Mouse (Mus musculus) v-Abl transformed pro-B cells (cell line): ENCODE results near the gene Trabd2b.

ENCODE experiments used
- in situ Hi-C, 2 experiments: fragments of 400-800 bp; cut with MboI; formaldehyde crosslinking; loops; one replicate each; pipeline ENCODE4 v1.15.1; 2025; ENCODE audit not compliant: unreplicated experiment in 2 of 2

Gene Trabd2b

DNA sequence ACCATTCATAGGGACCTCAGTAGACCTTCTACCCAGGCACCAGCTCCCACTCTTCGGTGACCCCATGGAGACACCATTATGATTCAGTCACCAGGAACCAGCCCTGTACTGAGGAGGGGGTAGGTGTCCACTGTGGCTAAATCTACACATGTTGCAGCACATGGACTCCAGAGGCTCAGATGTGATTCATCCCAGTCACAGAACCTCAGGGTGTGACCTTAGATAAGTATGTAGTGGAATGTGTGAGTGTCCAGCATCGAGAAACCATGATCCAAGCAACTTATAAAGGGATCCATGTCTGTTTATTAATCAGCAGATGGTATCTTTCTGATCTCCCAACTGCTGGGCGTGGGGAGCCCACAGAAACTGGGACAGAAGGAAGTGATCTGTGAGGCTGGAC lies 18.2 kb upstream of the Trabd2b start:
- in situ Hi-C loops: no loop called here

DNA sequence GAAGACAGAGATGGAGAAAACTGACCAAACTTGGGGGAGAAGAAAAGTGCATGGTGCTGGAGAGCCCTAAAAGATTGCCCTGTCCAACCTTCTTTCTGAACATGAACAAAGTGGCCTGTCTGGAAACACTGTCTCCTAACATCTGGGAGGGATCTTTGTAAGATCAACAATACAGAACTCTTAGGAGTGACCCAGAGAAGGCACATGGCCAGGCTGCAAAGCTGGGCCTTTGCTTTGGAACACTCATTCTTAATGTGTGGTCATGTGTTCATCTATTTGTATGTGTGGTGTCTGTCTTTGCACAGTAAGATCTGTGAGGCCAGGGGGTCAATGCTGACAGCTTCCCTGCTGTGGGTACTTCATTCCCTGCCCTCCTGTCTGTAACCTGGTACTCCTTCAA lies 16.9 kb upstream of the Trabd2b start:
- in situ Hi-C loops: no loop called here

DNA sequence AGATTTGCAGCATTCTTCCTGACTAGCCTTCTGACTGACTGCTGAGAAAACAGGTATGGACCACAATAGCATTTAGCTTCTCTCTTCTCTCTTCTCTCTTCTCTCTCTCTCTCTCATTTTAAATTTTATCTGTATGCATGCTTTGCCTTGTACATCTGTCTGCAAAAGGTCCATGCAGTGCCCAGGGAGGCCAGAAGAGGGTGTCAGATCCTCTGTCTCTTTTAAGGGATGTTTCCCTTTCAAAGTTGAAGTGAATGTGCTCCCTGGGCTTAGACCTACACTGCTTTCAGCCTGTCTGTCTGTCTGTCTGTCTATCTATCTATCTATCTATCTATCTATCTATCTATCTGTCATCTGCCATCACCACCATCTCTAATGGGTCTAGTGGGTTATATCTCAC lies 8.9 kb upstream of the Trabd2b start:
- in situ Hi-C loops: loop anchor here in 1 of 2 experiments (5.0 kb wide), 3 partner anchors 45 to 240 kb away; no protein-coding TSS in a partner anchor

DNA sequence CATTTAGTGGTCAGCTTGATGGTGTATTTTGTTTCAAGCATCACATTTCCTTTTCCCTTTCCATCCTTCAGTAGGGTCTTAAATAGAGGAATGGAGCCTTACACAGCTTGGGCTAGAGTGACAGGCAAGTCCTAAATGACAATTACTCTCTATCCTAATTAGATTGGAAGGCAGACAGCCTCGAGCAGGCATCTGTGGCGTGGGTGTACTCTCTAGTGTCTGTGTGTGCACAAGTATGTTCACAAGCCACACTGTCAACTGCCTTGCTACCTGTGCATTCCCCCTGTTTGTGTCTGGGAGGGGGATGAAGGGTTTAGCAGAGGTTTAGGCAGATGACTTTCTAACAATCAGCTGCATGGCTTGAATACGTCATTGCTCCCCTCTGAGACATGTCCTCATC lies 6.7 kb upstream of the Trabd2b start:
- in situ Hi-C loops: loop anchor here (5.0 kb wide), 3 partner anchors 48 to 237 kb away; no protein-coding TSS in a partner anchor

DNA sequence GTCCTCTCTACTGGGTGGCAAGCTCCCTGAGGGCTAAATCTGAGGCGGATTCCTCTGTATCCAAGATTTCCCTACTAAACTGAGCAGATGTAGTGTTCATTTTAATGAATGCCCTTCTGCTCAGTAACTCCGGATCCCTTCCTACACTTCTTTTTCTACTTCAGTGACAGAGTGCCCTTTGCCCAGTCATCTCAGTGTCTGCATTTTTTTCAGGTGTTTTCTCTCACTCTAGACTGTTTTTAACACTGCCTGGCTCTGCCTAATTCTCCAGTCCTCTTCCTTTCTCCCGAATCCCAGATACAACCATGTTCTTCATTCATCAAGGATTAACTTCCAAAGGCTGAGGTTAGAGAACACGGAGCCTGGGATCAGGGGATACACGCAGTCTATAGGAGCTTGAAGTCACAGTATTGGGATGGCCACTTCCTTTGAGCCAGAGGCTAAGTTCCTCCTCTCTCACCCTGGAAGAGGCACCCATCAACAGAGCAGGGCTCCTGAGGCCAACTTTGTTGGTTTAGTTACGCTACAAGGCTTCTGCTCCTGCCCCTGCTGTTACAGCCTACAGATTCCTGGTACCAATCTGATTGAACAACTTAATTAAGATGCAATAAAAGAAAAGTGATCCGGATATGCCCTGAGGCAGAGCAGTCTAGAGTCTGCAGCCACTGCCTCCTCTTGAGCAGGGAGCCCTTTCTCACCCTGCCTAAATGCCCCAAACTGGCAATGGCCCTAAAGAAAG lies 4.4 kb upstream of the Trabd2b start:
- in situ Hi-C loops: loop anchor here in 1 of 2 experiments (5.0 kb wide), 1 partner anchor 235 kb away; no protein-coding TSS in a partner anchor

DNA sequence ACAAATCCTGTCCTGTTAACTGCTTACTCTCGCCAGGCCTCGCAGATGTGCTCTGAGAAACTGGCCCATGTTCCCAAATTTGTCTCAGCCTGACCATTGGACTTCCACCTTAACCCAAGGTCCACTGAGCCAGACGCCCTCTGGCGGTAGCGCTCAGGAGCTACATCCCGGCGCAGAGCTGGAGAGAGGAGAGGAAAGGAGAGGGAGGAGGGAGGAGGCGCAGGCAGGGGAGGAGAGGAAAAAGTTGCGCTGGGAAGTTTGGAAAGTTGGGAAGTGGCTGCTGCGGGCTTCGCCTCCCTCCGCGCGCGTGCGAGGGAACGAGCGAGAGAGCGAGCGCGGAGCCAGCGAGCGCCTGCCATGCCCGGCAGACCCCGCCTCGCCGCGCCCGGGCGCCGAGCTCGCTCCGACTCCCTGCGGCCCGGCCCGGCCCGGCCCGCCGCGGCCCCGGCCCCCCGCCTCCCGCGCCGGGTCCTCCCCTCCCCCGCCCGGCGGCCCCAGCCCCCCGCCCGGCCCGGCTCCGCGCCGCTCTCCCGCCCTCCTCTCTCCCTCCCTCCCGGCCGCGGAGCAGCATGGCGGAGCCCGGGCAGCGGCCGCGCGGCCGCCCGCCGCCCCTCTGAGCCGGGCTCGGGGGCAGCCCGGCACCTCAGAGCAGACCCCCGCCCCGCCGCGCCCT lies 706 bp upstream of the Trabd2b start:
- in situ Hi-C loops: no loop called here

DNA sequence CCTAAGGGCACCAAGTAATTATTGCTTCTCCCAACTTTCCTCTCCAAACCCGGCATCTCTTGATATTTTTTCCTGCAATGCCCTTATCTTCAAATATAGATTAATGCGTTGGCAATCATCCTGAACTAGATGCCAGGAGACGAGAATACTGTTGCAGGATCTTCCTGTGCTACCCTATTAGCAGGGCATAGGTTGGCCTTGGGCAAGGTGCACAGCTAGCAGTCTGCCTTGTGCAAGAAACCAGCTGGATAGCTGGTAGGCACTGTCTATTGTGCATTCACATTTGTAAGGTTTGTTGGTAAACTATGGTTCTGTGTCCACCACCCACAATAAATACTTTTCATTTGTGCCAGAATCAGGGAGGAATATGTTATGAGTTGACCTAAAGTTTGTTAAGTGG lies 992 bp downstream of the Trabd2b start:
- in situ Hi-C loops: no loop called here

DNA sequence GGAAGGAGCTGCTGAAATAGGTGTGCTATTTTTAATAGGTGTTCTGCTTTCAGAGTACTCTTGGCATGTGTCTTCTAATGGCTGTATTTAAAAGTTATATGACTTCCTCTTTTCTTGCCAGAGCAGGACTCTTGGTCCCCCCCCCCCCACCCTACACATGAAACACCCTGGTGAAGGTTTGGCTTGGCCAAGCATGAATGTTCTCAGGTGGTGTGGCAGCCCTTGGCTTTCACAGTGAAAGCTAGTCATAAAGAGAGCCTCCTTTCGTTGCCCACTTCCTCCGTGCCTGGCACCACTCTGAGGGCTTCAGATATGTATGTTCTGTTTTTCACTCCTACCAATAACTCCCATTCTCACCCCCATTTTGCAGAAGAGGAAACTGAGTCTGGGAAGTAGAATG lies 1.8 kb downstream of the Trabd2b start:
- in situ Hi-C loops: no loop called here

DNA sequence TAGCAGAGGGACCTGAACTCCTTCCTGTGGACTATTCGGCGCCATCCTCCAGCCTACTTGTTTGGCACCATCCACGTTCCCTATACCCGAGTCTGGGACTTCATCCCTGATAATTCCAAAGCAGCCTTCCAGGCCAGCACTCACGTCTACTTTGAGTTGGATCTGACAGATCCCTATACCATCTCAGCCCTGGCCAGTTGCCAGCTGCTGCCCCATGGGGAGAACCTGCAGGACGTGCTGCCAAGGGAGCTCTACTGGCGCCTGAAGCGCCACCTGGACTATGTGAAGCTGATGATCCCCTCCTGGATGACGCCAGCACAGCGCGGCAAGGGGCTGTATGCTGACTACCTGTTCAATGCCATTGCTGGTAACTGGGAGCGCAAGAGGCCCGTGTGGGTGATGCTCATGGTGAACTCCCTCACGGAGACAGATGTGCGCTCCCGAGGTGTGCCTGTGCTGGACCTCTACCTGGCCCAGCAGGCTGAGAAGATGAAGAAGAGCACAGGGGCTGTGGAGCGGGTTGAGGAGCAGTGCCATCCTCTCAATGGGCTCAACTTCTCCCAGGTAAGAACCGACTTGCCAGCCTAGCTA lies 2.5 kb downstream of the Trabd2b start:
- in situ Hi-C loops: no loop called here

DNA sequence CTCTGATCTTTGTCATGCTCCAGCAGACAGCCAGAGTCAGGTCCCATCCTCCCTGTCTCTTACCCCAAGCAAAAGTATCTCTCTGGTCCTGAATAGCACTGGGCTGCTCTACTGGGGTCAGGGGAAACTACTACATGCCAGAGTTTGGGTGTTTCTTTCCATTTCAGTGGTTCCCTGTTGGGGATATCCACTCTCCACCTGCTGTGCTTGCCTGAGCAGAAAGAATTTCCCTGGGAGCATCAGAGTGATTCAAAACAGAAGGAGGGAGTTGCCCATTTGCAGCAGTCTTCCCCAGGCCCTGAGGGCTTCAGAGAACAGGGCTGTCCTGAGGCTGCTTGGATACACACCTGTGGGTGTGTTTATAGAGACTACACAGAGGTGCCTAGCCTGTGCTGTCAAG lies 3.0 kb downstream of the Trabd2b start:
- in situ Hi-C loops: no loop called here

DNA sequence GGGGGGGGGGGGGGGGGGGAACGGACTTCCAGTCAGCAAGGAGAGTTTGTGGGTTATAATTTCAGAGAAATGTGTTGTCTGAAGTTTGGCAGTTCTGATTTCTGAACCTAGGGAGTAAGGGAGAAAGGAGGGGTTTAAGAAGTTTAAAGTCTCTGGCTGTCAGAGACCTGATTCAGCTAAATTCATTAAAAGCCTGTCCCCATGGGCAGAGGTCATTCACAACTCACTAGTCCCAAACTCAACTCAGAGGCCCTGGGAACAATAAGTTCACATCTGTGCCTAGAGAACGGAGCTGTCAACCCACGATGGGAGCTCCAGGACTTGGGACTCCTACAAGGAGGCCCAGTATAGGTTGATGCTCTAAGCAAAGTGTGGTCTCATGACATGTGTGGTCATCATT lies 3.5 kb downstream of the Trabd2b start:
- in situ Hi-C loops: no loop called here

DNA sequence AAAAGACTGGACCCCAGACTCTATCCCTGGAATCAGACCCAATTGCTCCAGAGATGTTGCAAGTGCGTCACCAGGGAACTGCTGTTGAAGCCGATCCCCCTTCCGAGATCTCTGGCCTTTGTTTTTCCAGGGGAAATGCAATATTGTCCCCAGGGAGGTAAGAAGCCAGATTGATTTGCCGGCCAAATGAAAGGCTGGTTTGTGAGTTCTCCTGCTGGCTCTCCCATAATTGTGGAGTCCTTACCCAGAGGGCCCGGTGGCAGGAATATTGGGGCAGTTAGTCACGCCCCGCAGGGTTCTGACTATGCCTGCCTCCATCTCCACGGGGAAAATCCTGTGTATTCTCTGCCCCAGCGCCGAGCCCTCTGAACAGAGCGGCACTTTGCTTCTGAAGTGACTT lies 3.9 kb downstream of the Trabd2b start:
- in situ Hi-C loops: no loop called here

DNA sequence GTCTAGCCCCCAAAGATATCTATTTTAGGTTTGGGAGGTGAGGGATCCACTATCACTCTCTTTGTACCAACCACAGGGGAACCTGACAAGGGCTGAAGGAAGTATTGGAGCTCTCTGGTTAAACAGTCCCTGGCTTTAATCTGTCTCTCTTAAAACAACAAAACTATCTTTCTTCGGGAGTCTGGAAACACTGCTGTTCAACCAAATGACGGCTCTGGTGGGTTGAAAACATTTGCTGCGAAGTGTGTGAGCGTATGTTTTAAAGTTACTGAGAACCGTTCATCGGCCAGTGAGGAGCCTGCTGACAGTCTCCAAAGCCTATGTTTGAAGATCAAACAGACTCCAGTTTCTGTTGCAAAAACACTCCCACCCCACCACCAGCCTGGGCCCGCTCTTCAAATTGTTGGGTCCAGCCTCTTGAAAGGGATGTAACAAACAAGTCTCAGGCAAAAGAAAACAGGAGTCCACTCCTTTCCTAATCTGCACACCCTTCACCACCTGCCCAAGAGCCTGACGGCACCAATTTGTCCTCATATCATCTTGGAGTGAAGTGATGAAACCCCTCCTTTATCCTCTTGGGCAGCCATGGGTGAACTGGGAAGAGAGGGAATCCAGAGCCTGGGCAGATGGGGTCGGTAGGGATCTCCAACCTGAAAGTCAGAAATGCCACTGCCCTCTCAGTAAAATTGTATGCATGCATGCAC lies 4.6 kb downstream of the Trabd2b start:
- in situ Hi-C loops: no loop called here

DNA sequence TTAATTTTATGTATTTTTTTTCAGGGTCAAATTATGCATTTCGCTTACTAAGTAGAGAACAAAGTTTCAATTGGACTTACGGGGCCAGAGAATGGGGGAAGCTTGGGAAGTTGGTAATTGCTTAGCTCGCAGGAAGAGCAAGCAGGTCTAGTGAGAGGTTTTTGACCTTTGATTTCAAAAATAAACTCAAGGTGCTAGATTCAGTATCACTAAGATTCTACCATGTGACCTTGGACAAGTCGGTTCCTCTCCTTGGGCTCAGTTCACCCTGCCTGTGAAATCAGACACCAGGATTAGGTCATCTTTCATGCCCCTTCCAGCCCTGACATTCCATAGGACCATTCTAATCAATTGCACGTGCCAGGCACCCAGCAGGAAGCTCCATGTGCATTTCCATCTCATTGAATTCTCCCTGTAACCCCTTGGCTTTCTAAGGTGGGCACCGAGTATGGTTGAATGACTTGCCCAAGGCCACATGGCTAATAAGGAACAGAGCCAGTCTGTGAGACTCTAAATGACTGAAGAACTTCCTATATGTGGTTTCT lies 5.4 kb downstream of the Trabd2b start:
- in situ Hi-C loops: no loop called here

DNA sequence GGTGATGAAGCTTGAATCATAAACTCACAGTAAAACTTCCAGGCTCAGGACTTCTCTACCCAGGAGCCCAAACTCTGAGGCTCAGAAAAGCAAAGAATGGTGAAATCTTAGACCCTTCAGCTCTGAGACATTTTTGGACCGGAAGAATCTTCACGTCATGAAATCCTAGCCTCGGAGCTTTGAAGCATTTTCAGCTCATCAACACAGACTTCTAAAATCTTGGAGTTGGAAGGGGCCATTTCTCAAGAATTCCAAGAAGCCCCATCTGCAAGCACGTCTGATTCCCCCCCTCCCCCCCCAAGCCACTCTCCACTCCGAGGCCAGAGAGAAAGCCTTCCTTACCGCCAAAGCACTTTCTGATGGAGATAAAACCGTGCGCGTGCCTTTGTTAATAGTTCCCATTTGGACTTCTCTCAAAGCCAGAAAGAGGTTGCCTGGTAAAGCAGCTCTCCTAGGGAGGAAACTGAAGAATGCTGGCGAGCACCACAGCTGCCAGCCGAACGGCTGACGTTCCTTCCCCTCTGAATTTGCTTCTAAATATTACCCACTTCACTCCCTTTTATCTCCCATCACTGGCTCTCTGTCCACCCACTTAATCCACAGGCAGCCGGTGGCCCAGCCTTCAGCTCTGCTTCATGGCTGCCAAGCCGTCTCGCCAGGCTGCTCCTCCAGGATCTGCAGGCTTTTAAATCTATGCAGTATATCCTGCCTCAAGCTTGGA lies 9.6 kb downstream of the Trabd2b start:
- in situ Hi-C loops: no loop called here

DNA sequence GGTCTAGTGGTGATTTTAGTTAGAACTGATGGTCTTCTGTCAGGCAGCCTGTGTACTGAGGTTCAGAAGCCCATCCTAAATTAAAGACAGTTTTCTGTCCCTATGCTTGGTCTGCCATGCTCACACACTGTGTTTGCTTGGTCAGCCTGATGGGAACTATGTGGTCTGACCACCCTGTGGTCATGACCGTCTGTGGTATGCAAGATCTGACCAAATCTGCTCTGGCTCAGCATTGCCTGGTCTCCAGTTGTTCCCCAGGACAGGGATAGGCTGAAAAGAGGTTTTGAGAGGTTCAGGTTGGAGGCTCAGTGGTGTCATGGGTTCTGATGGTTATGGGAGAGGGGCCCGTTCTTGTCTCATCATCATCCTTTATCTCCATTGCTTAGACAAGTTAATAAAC lies 13.6 kb downstream of the Trabd2b start:
- in situ Hi-C loops: no loop called here

DNA sequence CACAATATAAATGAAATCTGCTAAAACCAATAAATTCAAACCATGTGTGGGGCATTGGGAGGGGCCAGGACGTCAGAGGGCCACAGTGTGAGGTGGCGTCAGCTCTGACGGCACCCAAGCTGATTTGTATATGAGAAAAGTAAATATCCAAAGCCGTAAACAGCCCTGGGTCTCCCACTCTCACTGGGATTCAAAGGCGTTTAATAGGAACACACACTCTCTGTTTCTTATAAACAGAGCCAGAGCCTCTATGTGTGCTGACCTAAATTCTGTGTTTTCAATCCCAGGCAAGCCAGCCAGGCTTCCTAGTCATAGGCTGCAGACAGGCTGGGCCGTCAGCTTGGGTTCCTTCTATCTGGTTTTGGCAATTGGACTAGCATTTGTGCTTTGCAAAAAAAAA lies 16.6 kb downstream of the Trabd2b start:
- in situ Hi-C loops: no loop called here

DNA sequence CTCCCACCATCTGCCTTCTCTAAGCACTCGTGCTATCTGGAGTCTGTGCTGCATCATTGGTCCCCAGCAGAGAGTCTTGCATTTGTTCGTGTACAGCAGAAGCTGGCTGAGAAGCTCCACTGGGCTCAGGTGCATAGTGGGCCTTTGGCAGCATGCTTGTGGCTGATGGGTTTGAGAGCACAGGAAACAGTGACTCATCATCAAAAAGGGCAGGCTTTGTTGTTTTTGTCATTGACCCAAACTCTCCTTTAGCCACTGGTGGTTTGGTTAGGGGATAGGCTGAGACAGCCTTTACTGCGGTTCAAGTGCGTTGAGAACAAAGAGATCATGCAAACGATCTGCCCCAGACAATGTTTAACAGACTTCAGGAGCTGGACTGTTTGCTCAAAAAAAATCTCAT lies 19.3 kb downstream of the Trabd2b start:
- in situ Hi-C loops: no loop called here

DNA sequence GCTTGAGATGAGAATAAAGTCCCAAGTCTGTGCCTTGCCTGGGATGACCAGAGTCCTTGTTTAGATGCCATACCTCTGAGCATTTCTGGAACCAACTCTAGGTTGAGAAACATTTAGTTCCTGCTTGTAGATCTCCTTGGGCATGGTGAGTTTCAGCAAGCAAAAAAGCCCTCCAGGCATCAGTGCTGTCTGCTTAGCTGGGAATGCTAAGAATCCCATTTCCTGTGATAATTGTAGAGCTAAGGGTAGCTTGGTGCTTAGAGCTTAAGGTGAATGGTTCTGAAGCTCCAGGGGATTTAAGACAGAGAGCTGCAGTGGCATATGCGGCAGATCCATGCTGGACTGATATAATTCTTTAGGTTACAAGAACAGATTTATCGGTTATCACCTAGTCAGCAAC lies 26.2 kb downstream of the Trabd2b start:
- in situ Hi-C loops: no loop called here

DNA sequence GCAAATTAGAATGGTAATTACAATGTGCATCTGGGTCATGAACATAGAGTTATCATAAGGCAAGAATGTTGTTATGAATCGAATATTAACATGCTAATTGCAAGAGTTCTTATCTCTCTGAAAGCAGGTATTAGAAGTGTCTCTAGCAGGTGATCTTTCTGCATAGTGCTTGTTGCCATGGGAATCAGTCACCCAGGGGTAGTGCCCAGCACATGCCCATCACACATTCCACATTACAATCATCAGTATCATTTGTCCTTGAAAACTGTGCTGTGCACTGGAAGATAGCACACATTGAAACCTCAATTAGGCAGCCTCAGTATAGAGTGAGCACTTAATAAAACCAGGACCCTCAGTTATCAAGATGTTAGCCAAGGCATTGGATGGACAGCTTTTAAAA lies 26.9 kb downstream of the Trabd2b start:
- in situ Hi-C loops: no loop called here
